Mouse (Mus musculus): ENCODE results near the gene Xk. TPM values are rescaled to one million over a fixed set of nuclear protein-coding genes. Genes with fewer than 3 reads are reported as not detected.
"Not testable (repeated sequence)": the region's sequence is repeated elsewhere in the genome, so short reads cannot be mapped to it uniquely, and the experiment has no call there.

The Xk gene
- total RNA-seq, 2 experiments from 2014 or later = 4.3 to 6.4 TPM

- DNase-seq = no peak
- intact Hi-C loops (cut with DNase I) = no loop called here
- Histone ChIP-seq H3K4me3 (peak overlapping the region; percentile 83), H3K27ac (peak overlapping the region; percentile 84)
- no peak for TF ChIP-seq CTCF (IDR thresholded peaks at IDR 0.05)
These were observed 553 bp upstream of the Xk start for GRCm38 (mm10) chrX:9271947-9272459.

DNA sequence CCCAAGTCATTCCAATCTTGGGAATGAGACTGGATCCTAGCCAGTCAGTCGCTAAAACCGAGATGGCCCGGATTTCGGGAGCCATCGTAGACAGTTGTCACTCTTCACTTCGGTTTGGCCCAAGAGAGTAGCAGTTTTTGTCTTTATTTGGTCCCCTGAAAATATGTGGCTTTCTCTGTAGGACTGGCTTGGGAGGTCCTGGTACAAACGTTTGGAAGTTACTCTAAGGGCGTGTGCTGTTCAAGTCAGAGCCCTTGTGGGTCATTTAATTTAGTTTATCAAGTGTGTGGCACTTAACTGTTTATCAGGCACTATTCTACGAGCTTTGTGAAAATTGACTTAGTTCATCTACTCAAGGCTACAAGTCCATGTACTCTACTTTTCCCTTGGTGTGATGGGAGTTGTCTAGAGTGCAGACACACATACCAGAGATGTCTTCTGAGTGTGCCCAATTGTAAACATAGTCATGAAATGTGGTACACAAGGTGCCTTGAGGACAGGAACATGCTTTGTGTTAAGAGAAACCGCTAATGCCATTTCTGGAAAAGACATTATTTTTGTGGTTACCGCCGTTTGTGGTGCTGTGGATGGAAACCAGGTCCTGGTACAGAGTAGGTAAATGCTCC lies 934 bp downstream of the Xk start:
- H3K27ac ChIP-seq = peak overlapping the region; percentile 84
- TF ChIP-seq CTCF (IDR thresholded peaks at IDR 0.05) = no peak
- intact Hi-C loops (cut with DNase I) = no loop called here
- DNase-seq = no peak
- H3K4me3 ChIP-seq = peak overlapping the region; percentile 83

DNA sequence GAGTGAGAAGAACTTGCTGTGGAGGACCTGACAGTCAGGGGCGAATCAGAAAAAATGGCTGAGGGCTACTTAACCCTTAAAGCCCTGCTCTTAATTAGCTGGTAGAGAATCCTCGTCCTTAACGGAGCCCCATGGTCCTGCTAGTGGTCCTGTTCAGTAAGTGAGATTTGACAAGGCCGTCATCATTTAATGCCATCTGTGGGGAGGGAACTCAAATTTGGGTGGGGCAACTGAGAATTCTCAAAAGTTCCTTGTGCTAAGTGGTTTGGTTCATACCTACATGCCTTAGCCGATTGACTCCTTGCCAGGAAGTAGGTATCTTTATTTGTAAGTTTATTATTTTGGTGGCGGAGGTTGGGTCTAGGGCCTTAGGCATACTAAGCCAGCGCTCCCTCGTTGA lies 1.8 kb downstream of the Xk start:
- H3K4me3 ChIP-seq = no peak overlapping the region
- no peak for TF ChIP-seq CTCF (IDR thresholded peaks at IDR 0.05)
- intact Hi-C loops (cut with DNase I) = no loop called here
- no peak overlapping the region for H3K27ac ChIP-seq
- no peak for DNase-seq

DNA sequence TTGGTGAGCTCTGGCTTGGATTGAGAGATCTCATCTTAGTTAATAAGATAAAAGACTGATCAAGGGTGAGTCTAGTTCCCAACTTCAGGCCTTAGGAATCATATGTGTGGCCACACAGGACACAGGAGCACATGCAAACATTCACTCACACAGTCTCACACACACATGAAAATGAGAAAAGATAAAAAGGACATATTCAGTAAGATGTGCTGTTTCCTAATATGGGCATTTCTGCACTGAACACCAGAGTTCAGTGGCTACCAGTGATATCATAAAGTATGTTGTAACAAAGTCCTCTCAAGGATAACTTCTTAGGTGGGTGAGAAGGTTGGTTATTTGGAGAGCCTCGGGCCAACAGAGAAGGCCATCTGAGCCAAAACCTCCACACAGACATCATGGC lies 10.9 kb downstream of the Xk start, which contains the start of gene H2al1m:
H2al1m (plus strand) TSS at position 301 of the 400 bp plus-strand sequence.
- H3K27ac ChIP-seq; intact Hi-C loops (cut with DNase I); DNase-seq; H3K4me3 ChIP-seq: not testable (repeated sequence)

GRCm38 (mm10) chrX:9293140-9293829 lies 20.7 kb downstream of the Xk start:
- not testable (repeated sequence) for DNase-seq, H3K27ac ChIP-seq, H3K4me3 ChIP-seq
- intact Hi-C loops (cut with DNase I) = loop anchor here (5.0 kb wide), 1 partner anchor 264 kb away; no protein-coding TSS in a partner anchor

DNA sequence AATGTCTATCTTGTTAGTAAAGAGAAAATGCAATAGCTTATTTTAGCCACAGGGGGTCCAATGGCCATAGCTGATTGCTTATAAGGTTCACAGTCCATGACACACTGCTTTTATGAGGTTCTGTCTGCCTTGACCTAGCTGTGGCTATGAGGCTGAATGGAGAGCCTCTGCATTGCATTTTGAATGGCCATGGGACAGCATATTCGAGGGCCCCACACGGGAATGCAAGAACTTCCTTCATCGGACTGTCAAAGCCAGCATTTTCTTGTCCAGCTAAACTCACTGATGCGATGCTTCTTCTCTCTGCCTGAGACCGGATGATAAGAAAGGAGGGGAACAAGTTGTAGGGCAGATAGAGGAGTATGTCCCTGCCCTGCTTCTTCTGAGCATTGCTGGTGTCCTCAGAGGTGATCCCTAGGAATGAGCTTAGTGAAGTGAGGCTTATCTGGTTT lies 25.9 kb downstream of the Xk start:
- H3K27ac ChIP-seq = no peak overlapping the region
- DNase-seq = no peak
- H3K4me3 ChIP-seq = no peak overlapping the region
- intact Hi-C loops (cut with DNase I) = no loop called here
- no peak for TF ChIP-seq CTCF (IDR thresholded peaks at IDR 0.05)

DNA sequence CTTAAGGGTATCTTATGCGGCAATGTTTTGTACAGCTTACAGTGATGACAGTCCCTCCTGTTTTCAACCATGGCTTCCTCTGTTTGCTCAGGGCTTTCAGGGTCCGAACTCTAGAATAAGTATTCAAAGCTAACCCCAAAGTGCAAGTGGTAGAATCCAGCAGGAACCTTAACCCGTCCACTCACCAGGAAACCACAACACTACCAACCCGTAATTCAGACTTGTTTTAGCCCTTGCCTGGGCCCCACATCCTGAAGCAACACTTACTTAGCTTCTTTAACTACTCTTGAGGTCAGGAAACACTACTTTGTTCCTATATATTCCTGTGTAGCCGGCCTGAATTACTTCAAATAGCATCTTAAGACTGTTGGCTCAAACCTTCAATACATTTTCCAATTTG lies 30.2 kb downstream of the Xk start:
- DNase-seq = no peak
- TF ChIP-seq CTCF (IDR thresholded peaks at IDR 0.05) = no peak
- intact Hi-C loops (cut with DNase I) = no loop called here

DNA sequence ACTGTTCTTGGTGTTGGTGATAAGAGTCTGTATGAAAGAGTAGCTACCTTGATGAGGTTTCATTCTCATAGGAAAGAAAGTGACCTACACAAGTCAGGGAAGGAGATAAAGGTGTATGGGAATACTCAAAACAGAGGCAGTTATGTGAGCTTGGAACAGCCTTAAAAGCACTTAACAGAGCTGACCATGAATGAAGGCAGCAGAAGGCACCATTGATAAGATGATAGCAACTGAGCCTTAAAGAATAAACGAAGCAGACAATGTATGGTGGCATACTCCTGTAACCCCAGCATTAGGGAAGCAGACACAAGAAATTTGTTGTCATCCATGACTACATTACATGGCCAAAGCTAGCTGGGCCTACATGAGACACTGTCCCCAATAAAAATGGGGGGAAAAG lies 30.9 kb downstream of the Xk start:
- no peak for TF ChIP-seq CTCF (IDR thresholded peaks at IDR 0.05)
- intact Hi-C loops (cut with DNase I) = no loop called here
- no peak overlapping the region for H3K4me3 ChIP-seq
- H3K27ac ChIP-seq = no peak overlapping the region
- no peak for DNase-seq

More for the DNA sequence above, 30.2 kb downstream of the Xk start:
- no peak overlapping the region for H3K27ac ChIP-seq
- H3K4me3 ChIP-seq = no peak overlapping the region

GRCm38 (mm10) chrX:9316457-9316856 lies 43.9 kb downstream of the Xk start:
- DNase-seq = not testable (repeated sequence)

DNA sequence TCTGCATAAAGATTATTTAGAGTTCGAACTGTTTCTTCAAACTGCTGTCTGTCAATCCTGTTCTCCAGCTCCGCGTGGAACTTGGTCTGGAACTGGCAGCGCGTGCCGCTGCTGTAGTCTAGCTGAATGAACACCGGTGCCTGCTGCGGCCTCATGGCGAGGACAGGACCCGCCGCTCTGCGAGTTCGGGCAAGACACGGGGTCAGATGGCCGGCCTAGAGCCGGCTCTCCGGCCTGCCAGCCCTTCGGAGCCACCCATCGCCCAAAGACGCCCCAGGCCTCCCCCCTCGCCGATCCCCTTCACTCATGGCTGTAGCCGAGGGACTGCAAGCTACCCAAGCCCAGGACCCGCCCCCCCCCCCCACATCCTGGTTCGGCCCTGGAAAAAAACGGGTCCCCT lies 55.4 kb downstream of the Xk start:
- intact Hi-C loops (cut with DNase I); DNase-seq; H3K4me3 ChIP-seq; H3K27ac ChIP-seq: not testable (repeated sequence)

More at GRCm38 (mm10) chrX:9316457-9316856, 43.9 kb downstream of the Xk start:
- H3K4me3 ChIP-seq; intact Hi-C loops (cut with DNase I); H3K27ac ChIP-seq: not testable (repeated sequence)

- Histone ChIP-seq H3K27ac (peak overlapping the region; percentile 35), H3K4me3 (peak overlapping the region; percentile 43)
- peak; percentile 26 for DNase-seq
- intact Hi-C loops (cut with DNase I) = not testable (repeated sequence)
These were observed 59.9 kb downstream of the Xk start for GRCm38 (mm10) chrX:9332366-9332962.

GRCm38 (mm10) chrX:9333035-9333434 lies 60.5 kb downstream of the Xk start:
- TF ChIP-seq CTCF (IDR thresholded peaks at IDR 0.05) = peak; percentile 47
- peak; percentile 51 for DNase-seq

GRCm38 (mm10) chrX:9334996-9335395 lies 62.4 kb downstream of the Xk start:
- intact Hi-C loops (cut with DNase I) = loop anchor here (5.0 kb wide), 1 partner anchor 182 kb away; no protein-coding TSS in a partner anchor
- not testable (repeated sequence) for H3K4me3 ChIP-seq, DNase-seq, H3K27ac ChIP-seq

More at GRCm38 (mm10) chrX:9333035-9333434, 60.5 kb downstream of the Xk start:
- H3K4me3 ChIP-seq; H3K27ac ChIP-seq; intact Hi-C loops (cut with DNase I): not testable (repeated sequence)

DNA sequence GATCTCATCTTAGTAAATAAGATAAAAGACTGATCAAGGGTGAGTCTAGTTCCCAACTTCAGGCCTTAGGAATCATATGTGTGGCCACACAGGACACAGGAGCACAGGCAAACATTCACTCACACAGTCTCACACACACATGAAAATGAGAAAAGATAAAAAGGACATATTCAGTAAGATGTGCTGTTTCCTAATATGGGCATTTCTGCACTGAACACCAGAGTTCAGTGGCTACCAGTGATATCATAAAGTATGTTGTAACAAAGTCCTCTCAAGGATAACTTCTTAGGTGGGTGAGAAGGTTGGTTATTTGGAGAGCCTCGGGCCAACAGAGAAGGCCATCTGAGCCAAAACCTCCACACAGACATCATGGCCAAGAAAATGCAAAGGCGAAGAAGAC lies 77.8 kb downstream of the Xk start, which contains the start of gene H2al1k:
H2al1k (plus strand) TSS at position 301 of the 400 bp plus-strand sequence.
- H3K4me3 ChIP-seq; DNase-seq; H3K27ac ChIP-seq; intact Hi-C loops (cut with DNase I): not testable (repeated sequence)
